Mouse (Mus musculus): ENCODE results near the gene Rsbn1l. TPM values are rescaled to one million over a fixed set of nuclear protein-coding genes. Genes with fewer than 3 reads are reported as not detected.

The Rsbn1l gene
- polyA plus RNA-seq, 1 experiment from 2014 or later: 4.4 TPM

- no peaks in the 10 kb centered on the region for H3K36me3 ChIP-seq (ENCODE audit: control insufficient read depth, insufficient read depth, low read length)
- H3K9me3 ChIP-seq (ENCODE audit: control insufficient read depth, low read length): no peaks in the 10 kb centered on the region
- 36% methylated on average over 6 of the region's 7 CpGs for WGBS
- no peaks in the 10 kb centered on the region for H3K27me3 ChIP-seq (ENCODE audit: control insufficient read depth, insufficient read depth, low read depth, low read length)
- H3K4me3 ChIP-seq (ENCODE audit: low read length): no peak overlapping the region
- no peak overlapping the region for H3K9ac ChIP-seq (ENCODE audit: low read length)
- no peak for ATAC-seq (ENCODE audit: low read depth)
- no peak overlapping the region for H3K4me2 ChIP-seq (ENCODE audit: low read depth, low read length)
- H3K27ac ChIP-seq (ENCODE audit: low read length): no peak overlapping the region
- H3K4me1 ChIP-seq (replicated peaks; ENCODE audit: control insufficient read depth, insufficient read depth, low read length): no peaks in the 10 kb centered on the region
Observed at GRCm38 (mm10) chr5:20973999-20974398, 17.8 kb upstream of the Rsbn1l start.

GRCm38 (mm10) chr5:20973069-20973468, 16.9 kb upstream of the Rsbn1l start:
- Histone ChIP-seq H3K9me3 (ENCODE audit: control insufficient read depth, low read length) (no peaks in the 10 kb centered on the region), H3K9ac (ENCODE audit: low read length) (no peak overlapping the region), H3K27ac (ENCODE audit: low read length) (no peak overlapping the region), H3K4me1 (replicated peaks; ENCODE audit: control insufficient read depth, insufficient read depth, low read length) (no peaks in the 10 kb centered on the region), H3K27me3 (ENCODE audit: control insufficient read depth, insufficient read depth, low read depth, low read length) (no peaks in the 10 kb centered on the region), H3K4me3 (ENCODE audit: low read length) (no peak overlapping the region), H3K4me2 (ENCODE audit: low read depth, low read length) (no peak overlapping the region), H3K36me3 (ENCODE audit: control insufficient read depth, insufficient read depth, low read length) (no peaks in the 10 kb centered on the region)
- 73% methylated on average over 5 of the region's 5 CpGs for WGBS
- no peak for ATAC-seq (ENCODE audit: low read depth)

- no peak for ATAC-seq (ENCODE audit: low read depth)
- H3K9me3 ChIP-seq (ENCODE audit: control insufficient read depth, low read length): no peaks in the 10 kb centered on the region
- 54% methylated on average over 9 of the region's 9 CpGs for WGBS
- H3K27ac ChIP-seq (ENCODE audit: low read length): no peak overlapping the region
- H3K4me2 ChIP-seq (ENCODE audit: low read depth, low read length): no peak overlapping the region
- H3K4me1 ChIP-seq (replicated peaks; ENCODE audit: control insufficient read depth, insufficient read depth, low read length): no peaks in the 10 kb centered on the region
- H3K4me3 ChIP-seq (ENCODE audit: low read length): no peak overlapping the region
- H3K9ac ChIP-seq (ENCODE audit: low read length): no peak overlapping the region
- H3K36me3 ChIP-seq (ENCODE audit: control insufficient read depth, insufficient read depth, low read length): no peaks in the 10 kb centered on the region
- no peaks in the 10 kb centered on the region for H3K27me3 ChIP-seq (ENCODE audit: control insufficient read depth, insufficient read depth, low read depth, low read length)
Observed at GRCm38 (mm10) chr5:20968963-20969362, 12.8 kb upstream of the Rsbn1l start.

GRCm38 (mm10) chr5:20968493-20968892, 12.3 kb upstream of the Rsbn1l start:
- Histone ChIP-seq H3K4me1 (replicated peaks; ENCODE audit: control insufficient read depth, insufficient read depth, low read length) (no peaks in the 10 kb centered on the region), H3K27ac (ENCODE audit: low read length) (no peak overlapping the region), H3K4me3 (ENCODE audit: low read length) (no peak overlapping the region), H3K4me2 (ENCODE audit: low read depth, low read length) (no peak overlapping the region), H3K36me3 (ENCODE audit: control insufficient read depth, insufficient read depth, low read length) (no peaks in the 10 kb centered on the region), H3K9me3 (ENCODE audit: control insufficient read depth, low read length) (no peaks in the 10 kb centered on the region), H3K9ac (ENCODE audit: low read length) (no peak overlapping the region), H3K27me3 (ENCODE audit: control insufficient read depth, insufficient read depth, low read depth, low read length) (no peaks in the 10 kb centered on the region)
- no peak for ATAC-seq (ENCODE audit: low read depth)
- WGBS: 63% methylated on average over 9 of the region's 9 CpGs

GRCm38 (mm10) chr5:20967942-20968341, 11.7 kb upstream of the Rsbn1l start:
- Histone ChIP-seq H3K9ac (ENCODE audit: low read length) (no peak overlapping the region), H3K4me2 (ENCODE audit: low read depth, low read length) (no peak overlapping the region), H3K27me3 (ENCODE audit: control insufficient read depth, insufficient read depth, low read depth, low read length) (no peaks in the 10 kb centered on the region), H3K27ac (ENCODE audit: low read length) (no peak overlapping the region), H3K4me1 (replicated peaks; ENCODE audit: control insufficient read depth, insufficient read depth, low read length) (no peaks in the 10 kb centered on the region), H3K4me3 (ENCODE audit: low read length) (no peak overlapping the region), H3K36me3 (ENCODE audit: control insufficient read depth, insufficient read depth, low read length) (no peaks in the 10 kb centered on the region), H3K9me3 (ENCODE audit: control insufficient read depth, low read length) (no peaks in the 10 kb centered on the region)
- ATAC-seq (ENCODE audit: low read depth): peak; percentile 52; the same call in 1 of the 2 replicates
- WGBS: 42% methylated on average over 4 of the region's 4 CpGs

- no peak overlapping the region for H3K4me2 ChIP-seq (ENCODE audit: low read depth, low read length)
- H3K4me3 ChIP-seq (ENCODE audit: low read length): no peak overlapping the region
- no peaks in the 10 kb centered on the region for H3K36me3 ChIP-seq (ENCODE audit: control insufficient read depth, insufficient read depth, low read length)
- no peak overlapping the region for H3K27ac ChIP-seq (ENCODE audit: low read length)
- WGBS: 77% methylated on average over 6 of the region's 6 CpGs
- no peaks in the 10 kb centered on the region for H3K4me1 ChIP-seq (replicated peaks; ENCODE audit: control insufficient read depth, insufficient read depth, low read length)
- ATAC-seq (ENCODE audit: low read depth): no peak
- H3K27me3 ChIP-seq (ENCODE audit: control insufficient read depth, insufficient read depth, low read depth, low read length): no peaks in the 10 kb centered on the region
- H3K9ac ChIP-seq (ENCODE audit: low read length): no peak overlapping the region
- H3K9me3 ChIP-seq (ENCODE audit: control insufficient read depth, low read length): no peaks in the 10 kb centered on the region
Observed at GRCm38 (mm10) chr5:20964446-20964845, 8.2 kb upstream of the Rsbn1l start.

- Histone ChIP-seq H3K4me1 (replicated peaks; ENCODE audit: control insufficient read depth, insufficient read depth, low read length) (no peaks in the 10 kb centered on the region), H3K36me3 (ENCODE audit: control insufficient read depth, insufficient read depth, low read length) (no peaks in the 10 kb centered on the region), H3K4me2 (ENCODE audit: low read depth, low read length) (no peak overlapping the region), H3K4me3 (ENCODE audit: low read length) (no peak overlapping the region), H3K27ac (ENCODE audit: low read length) (no peak overlapping the region), H3K27me3 (ENCODE audit: control insufficient read depth, insufficient read depth, low read depth, low read length) (no peaks in the 10 kb centered on the region), H3K9ac (ENCODE audit: low read length) (no peak overlapping the region), H3K9me3 (ENCODE audit: control insufficient read depth, low read length) (no peaks in the 10 kb centered on the region)
- no peak for ATAC-seq (ENCODE audit: low read depth)
- WGBS: 87% methylated on average over 9 of the region's 9 CpGs
Observed at GRCm38 (mm10) chr5:20963295-20963694, 7.1 kb upstream of the Rsbn1l start.

GRCm38 (mm10) chr5:20960927-20961326, 4.7 kb upstream of the Rsbn1l start:
- no peak for ATAC-seq (ENCODE audit: low read depth)
- 96% methylated on average over 2 of the region's 2 CpGs for WGBS
- no peak overlapping the region for H3K9ac ChIP-seq (ENCODE audit: low read length)
- H3K4me1 ChIP-seq (replicated peaks; ENCODE audit: control insufficient read depth, insufficient read depth, low read length): no peaks in the 10 kb centered on the region
- no peak overlapping the region for H3K4me2 ChIP-seq (ENCODE audit: low read depth, low read length)
- H3K27me3 ChIP-seq (ENCODE audit: control insufficient read depth, insufficient read depth, low read depth, low read length): no peaks in the 10 kb centered on the region
- H3K36me3 ChIP-seq (ENCODE audit: control insufficient read depth, insufficient read depth, low read length): peaks cover 2% of the 10 kb centered on the region; the same call in 1 of the 2 replicates
- H3K4me3 ChIP-seq (ENCODE audit: low read length): no peak overlapping the region
- no peak overlapping the region for H3K27ac ChIP-seq (ENCODE audit: low read length)
- H3K9me3 ChIP-seq (ENCODE audit: control insufficient read depth, low read length): no peaks in the 10 kb centered on the region; the same call in 1 of the 2 replicates

GRCm38 (mm10) chr5:20955114-20955835, 923 bp downstream of the Rsbn1l start:
- H3K27ac ChIP-seq (ENCODE audit: low read length): no peak overlapping the region
- H3K9ac ChIP-seq (ENCODE audit: low read length): no peak overlapping the region
- H3K36me3 ChIP-seq (ENCODE audit: control insufficient read depth, insufficient read depth, low read length): peaks cover 2% of the 10 kb centered on the region; the same call in 1 of the 2 replicates
- H3K9me3 ChIP-seq (ENCODE audit: control insufficient read depth, low read length): no peaks in the 10 kb centered on the region; the same call in 1 of the 2 replicates
- no peak overlapping the region for H3K4me3 ChIP-seq (ENCODE audit: low read length)
- no peaks in the 10 kb centered on the region for H3K27me3 ChIP-seq (ENCODE audit: control insufficient read depth, insufficient read depth, low read depth, low read length)
- no peak for ATAC-seq (ENCODE audit: low read depth)
- WGBS: 52% methylated on average over 13 of the region's 13 CpGs
- no peak overlapping the region for H3K4me2 ChIP-seq (ENCODE audit: low read depth, low read length)
- peaks cover 5% of the 10 kb centered on the region for H3K4me1 ChIP-seq (replicated peaks; ENCODE audit: control insufficient read depth, insufficient read depth, low read length)
